Mouse (Mus musculus) kidney, embryonic 16.5 days (tissue): Measurements from ENCODE around the gene Farp1. TPM values are rescaled to one million over a fixed set of nuclear protein-coding genes. Genes with fewer than 3 reads are reported as not detected.
A peak's percentile ranks its signal among the peaks of the same experiment; 100 is the strongest.

Source experiments
- ATAC-seq: fragments of 200-750 bp; cut with Nextera tagmentation; 2 replicates; pipeline ENCODE4 v1.8.0; 2017; ENCODE audit warnings: moderate TSS enrichment; ENCODE audit not compliant: low FRiP score, low TSS enrichment
- H3K27ac ChIP-seq: fragments of 300-500 bp; sonication (generic); 2 replicates; pipeline ENCODE4 v1.5.1; 2014; ENCODE audit warnings: low read length
- H3K27me3 ChIP-seq: fragments of 300-500 bp; sonication (generic); 2 replicates; pipeline ENCODE4 v1.6.1; 2014; ENCODE audit warnings: low read length, control low read depth, mixed read lengths; ENCODE audit not compliant: insufficient read depth
- H3K36me3 ChIP-seq: fragments of 300-500 bp; sonication (generic); 2 replicates; pipeline ENCODE4 v1.6.1; 2014; ENCODE audit warnings: low read length, control low read depth, mixed read lengths; ENCODE audit not compliant: insufficient read depth
- H3K4me1 ChIP-seq: fragments of 300-500 bp; sonication (generic); 2 replicates; pipeline ENCODE4 v1.6.1; 2014; ENCODE audit warnings: low read length, control low read depth, mixed read lengths; ENCODE audit not compliant: insufficient read depth
- H3K4me2 ChIP-seq: fragments of 300-500 bp; sonication (generic); replicated peaks from 2 replicates; pipeline ENCODE4 v1.6.1; 2014; ENCODE audit warnings: low read depth, low read length
- H3K4me3 ChIP-seq: fragments of 300-500 bp; sonication (generic); 2 replicates; pipeline ENCODE4 v1.5.1; 2014; ENCODE audit warnings: mild to moderate bottlenecking, low read length
- H3K9ac ChIP-seq: fragments of 300-500 bp; sonication (generic); replicated peaks from 2 replicates; pipeline ENCODE4 v1.6.1; 2014; ENCODE audit warnings: low read length
- H3K9me3 ChIP-seq: fragments of 300-500 bp; sonication (generic); 2 replicates; pipeline ENCODE4 v1.6.1; 2016; ENCODE audit warnings: low read length, control low read depth
- WGBS: fragments of 180-500 bp; shearing (Covaris S2); extraction: QIAGEN DNeasy Blood & Tissue Kit; methylation state at CpG from one replicate; pipeline ENCODE4 v1.1.7; 2014; 5-methylcytosine and 5-hydroxymethylcytosine counted together
- polyA plus RNA-seq: library from polyadenylated mRNA; unstranded; fragments of >200 nt; fragmentation: Nextera tagmentation; extraction: Ambion mirVana; gene quantifications from 2 replicates; pipeline ENCODE4 v1.2.1, GENCODE M21; 2015

Gene Farp1
- polyA plus RNA-seq, 1 experiment from 2014 or later, result 31.9 TPM

GRCm38 (mm10) chr14:121097640-121098435 is 62.8 kb downstream of the Farp1 start:
- Histone ChIP-seq H3K36me3 (0 out of 2 replicates have a peak, but pooled peaks cover 4% of the 10 kb centered on the region), H3K4me3 (no peak overlapping the region), H3K9me3 (no peaks in the 10 kb centered on the region), H3K27me3 (no peaks in the 10 kb centered on the region), H3K27ac (peak overlapping the region; percentile 54; the same call in 1 of the 2 replicates), H3K9ac (no peak overlapping the region), H3K4me2 (no peak overlapping the region), H3K4me1 (peaks cover 47% of the 10 kb centered on the region)
- ATAC-seq, result no peak
- 40% methylated on average over 12 of the region's 12 CpGs for WGBS

GRCm38 (mm10) chr14:121099120-121099519 is 64.1 kb downstream of the Farp1 start:
- WGBS, result 62% methylated on average over 8 of the region's 8 CpGs
- H3K4me3 ChIP-seq, result no peak overlapping the region
- 0 out of 2 replicates have a peak, but pooled peaks cover 6% of the 10 kb centered on the region for H3K36me3 ChIP-seq
- peaks cover 59% of the 10 kb centered on the region for H3K4me1 ChIP-seq
- no peaks in the 10 kb centered on the region for H3K27me3 ChIP-seq
- peak overlapping the region; percentile 23; the same call in 1 of the 2 replicates for H3K27ac ChIP-seq
- H3K9me3 ChIP-seq, result no peaks in the 10 kb centered on the region
- H3K4me2 ChIP-seq, result no peak overlapping the region
- H3K9ac ChIP-seq, result no peak overlapping the region
- ATAC-seq, result no peak

- H3K27ac ChIP-seq, result no peak overlapping the region
- WGBS, result 87% methylated on average over 2 of the region's 2 CpGs
- H3K9ac ChIP-seq, result no peak overlapping the region
- H3K27me3 ChIP-seq, result no peaks in the 10 kb centered on the region
- peaks cover 66% of the 10 kb centered on the region for H3K4me1 ChIP-seq
- no peak overlapping the region for H3K4me2 ChIP-seq
- H3K9me3 ChIP-seq, result no peaks in the 10 kb centered on the region
- 0 out of 2 replicates have a peak, but pooled peaks cover 6% of the 10 kb centered on the region for H3K36me3 ChIP-seq
- ATAC-seq, result no peak
- H3K4me3 ChIP-seq, result no peak overlapping the region
These were observed 64.9 kb downstream of the Farp1 start for GRCm38 (mm10) chr14:121099876-121100275.

GRCm38 (mm10) chr14:121100829-121101228 is 65.8 kb downstream of the Farp1 start:
- Histone ChIP-seq H3K4me1 (peaks cover 75% of the 10 kb centered on the region), H3K4me2 (no peak overlapping the region), H3K4me3 (no peak overlapping the region), H3K9me3 (no peaks in the 10 kb centered on the region), H3K36me3 (0 out of 2 replicates have a peak, but pooled peaks cover 6% of the 10 kb centered on the region), H3K27ac (peak overlapping the region; percentile 86), H3K9ac (no peak overlapping the region), H3K27me3 (no peaks in the 10 kb centered on the region)
- 21% methylated on average over 2 of the region's 2 CpGs for WGBS
- ATAC-seq, result no peak

- 64% methylated on average over 5 of the region's 5 CpGs for WGBS
- Histone ChIP-seq H3K36me3 (0 out of 2 replicates have a peak, but pooled peaks cover 6% of the 10 kb centered on the region), H3K4me2 (0 out of 2 replicates have a peak overlapping the region, but pooled peaks have one; percentile 21), H3K9ac (no peak overlapping the region), H3K4me3 (no peak overlapping the region), H3K4me1 (peaks cover 82% of the 10 kb centered on the region), H3K9me3 (no peaks in the 10 kb centered on the region), H3K27ac (peak overlapping the region; percentile 86), H3K27me3 (no peaks in the 10 kb centered on the region)
- no peak for ATAC-seq
These were observed 66.5 kb downstream of the Farp1 start for GRCm38 (mm10) chr14:121101531-121101930.

- H3K9me3 ChIP-seq, result no peaks in the 10 kb centered on the region
- H3K36me3 ChIP-seq, result 0 out of 2 replicates have a peak, but pooled peaks cover 6% of the 10 kb centered on the region
- no peak overlapping the region for H3K4me2 ChIP-seq
- no peak overlapping the region for H3K9ac ChIP-seq
- H3K4me1 ChIP-seq, result peaks cover 84% of the 10 kb centered on the region
- WGBS, result 80% methylated on average over 5 of the region's 5 CpGs
- H3K4me3 ChIP-seq, result no peak overlapping the region
- H3K27me3 ChIP-seq, result no peaks in the 10 kb centered on the region
- peak overlapping the region; percentile 86 for H3K27ac ChIP-seq
- ATAC-seq, result no peak
These were observed 67.6 kb downstream of the Farp1 start for GRCm38 (mm10) chr14:121102599-121102998.

GRCm38 (mm10) chr14:121103459-121103858 is 68.5 kb downstream of the Farp1 start:
- H3K4me3 ChIP-seq, result no peak overlapping the region
- H3K9ac ChIP-seq, result no peak overlapping the region
- H3K27me3 ChIP-seq, result no peaks in the 10 kb centered on the region
- no peaks in the 10 kb centered on the region for H3K9me3 ChIP-seq
- 0 out of 2 replicates have a peak, but pooled peaks cover 6% of the 10 kb centered on the region for H3K36me3 ChIP-seq
- H3K4me2 ChIP-seq, result no peak overlapping the region
- WGBS, result 39% methylated on average over 9 of the region's 9 CpGs
- H3K27ac ChIP-seq, result peak overlapping the region; percentile 86
- peaks cover 84% of the 10 kb centered on the region for H3K4me1 ChIP-seq
- ATAC-seq, result no peak

GRCm38 (mm10) chr14:121104760-121105329 is 69.8 kb downstream of the Farp1 start:
- Histone ChIP-seq H3K4me3 (no peak overlapping the region), H3K4me2 (no peak overlapping the region), H3K4me1 (peaks cover 86% of the 10 kb centered on the region), H3K27ac (peak overlapping the region; percentile 53), H3K9ac (0 out of 2 replicates have a peak overlapping the region, but pooled peaks have one; percentile 22), H3K9me3 (no peaks in the 10 kb centered on the region), H3K27me3 (no peaks in the 10 kb centered on the region), H3K36me3 (0 out of 2 replicates have a peak, but pooled peaks cover 6% of the 10 kb centered on the region)
- ATAC-seq, result no peak
- 28% methylated on average over 7 of the region's 7 CpGs for WGBS

- H3K9me3 ChIP-seq, result no peaks in the 10 kb centered on the region
- 0 out of 2 replicates have a peak, but pooled peaks cover 6% of the 10 kb centered on the region for H3K36me3 ChIP-seq
- no peak overlapping the region for H3K4me3 ChIP-seq
- no peak overlapping the region for H3K9ac ChIP-seq
- 31% methylated on average over 4 of the region's 4 CpGs for WGBS
- H3K4me1 ChIP-seq, result peaks cover 86% of the 10 kb centered on the region
- H3K27ac ChIP-seq, result no peak overlapping the region
- no peaks in the 10 kb centered on the region for H3K27me3 ChIP-seq
- ATAC-seq, result no peak
- H3K4me2 ChIP-seq, result no peak overlapping the region
These were observed 71.9 kb downstream of the Farp1 start for GRCm38 (mm10) chr14:121106906-121107305.
